Mouse (Mus musculus) ES-E14 (cell line): ENCODE results near the gene Junb.

Experiments
- HCFC1 ChIP-seq: IDR thresholded peaks from 2 replicates; pipeline ENCODE4 v1.6.1; 2012; ENCODE audit warnings: low read length, inconsistent platforms, borderline replicate concordance; ENCODE audit not compliant: insufficient read depth
- MAFK ChIP-seq: IDR thresholded peaks from 2 replicates; pipeline ENCODE4 v1.6.1; 2014; ENCODE audit warnings: mild to moderate bottlenecking, low read depth, low read length, inconsistent platforms; ENCODE audit not compliant: insufficient read depth
- ZC3H11A ChIP-seq: IDR thresholded peaks from 2 replicates; pipeline ENCODE4 v1.6.1; 2012; ENCODE audit warnings: low read depth, mild to moderate bottlenecking, inconsistent platforms, low read length, borderline replicate concordance

GRCm38 (mm10) chr8:84967532-84968304 is 10.8 kb downstream of the Junb start:
- TF ChIP-seq ZC3H11A, result no peak
- TF ChIP-seq MAFK, result no peak
- TF ChIP-seq HCFC1, result no peak
